Mouse (Mus musculus) lung, embryonic 14.5 days (tissue): ENCODE measurements around the gene Mypn. TPM values are rescaled to one million over a fixed set of nuclear protein-coding genes. Genes with fewer than 3 reads are reported as not detected.
A peak's percentile ranks its signal among the peaks of the same experiment; 100 is the strongest.

ENCODE experiments used
- ATAC-seq: fragments of 200-750 bp; cut with Nextera tagmentation; 2 replicates; pipeline ENCODE4 v1.8.0; 2017; ENCODE audit warnings: mild to moderate bottlenecking, moderate TSS enrichment, moderate library complexity; ENCODE audit not compliant: insufficient read depth
- DNase-seq: peaks from one replicate; pipeline ENCODE4 v3.0.0-alpha.2; 2015
- H3K27ac ChIP-seq: fragments of 300-500 bp; sonication (generic); 2 replicates; pipeline ENCODE4 v1.5.1; 2014; ENCODE audit warnings: low read depth, mild to moderate bottlenecking, moderate library complexity
- H3K27me3 ChIP-seq: fragments of 300-500 bp; sonication (generic); 2 replicates; pipeline ENCODE4 v1.6.1; 2014; ENCODE audit warnings: low read length, control low read depth; ENCODE audit not compliant: insufficient read depth
- H3K36me3 ChIP-seq: fragments of 300-500 bp; sonication (generic); 2 replicates; pipeline ENCODE4 v1.6.1; 2014; ENCODE audit warnings: control low read depth; ENCODE audit not compliant: insufficient read depth
- H3K4me1 ChIP-seq: fragments of 300-500 bp; sonication (generic); 2 replicates; pipeline ENCODE4 v1.6.1; 2014; ENCODE audit warnings: antibody characterized with exemption, control low read depth; ENCODE audit not compliant: insufficient read depth
- H3K4me2 ChIP-seq: fragments of 300-500 bp; sonication (generic); 2 replicates; pipeline ENCODE4 v1.6.1; 2014; ENCODE audit warnings: mild to moderate bottlenecking
- H3K4me3 ChIP-seq: fragments of 300-500 bp; sonication (generic); 2 replicates; pipeline ENCODE4 v1.5.1; 2014; ENCODE audit warnings: low read depth, low read length
- H3K9ac ChIP-seq: fragments of 300-500 bp; sonication (generic); 2 replicates; pipeline ENCODE4 v1.6.1; 2014
- H3K9me3 ChIP-seq: fragments of 300-500 bp; sonication (generic); 2 replicates; pipeline ENCODE4 v1.6.1; 2016; ENCODE audit warnings: low read depth, low read length, control low read depth
- CTCF ChIP-seq: IDR thresholded peaks from 2 replicates; pipeline ENCODE4 v1.5.1; 2016; ENCODE audit warnings: antibody characterized with exemption, low read depth
- WGBS: fragments of 180-500 bp; shearing (Covaris S2); extraction: QIAGEN DNeasy Blood & Tissue Kit; methylation state at CpG from one replicate; pipeline ENCODE4 v1.1.7; 2014; 5-methylcytosine and 5-hydroxymethylcytosine counted together
- polyA plus RNA-seq: library from polyadenylated mRNA; unstranded; fragments of >200 nt; fragmentation: Nextera tagmentation; extraction: Ambion mirVana; gene quantifications from 2 replicates; pipeline ENCODE4 v1.2.1, GENCODE M21; 2014

Mypn gene
- polyA plus RNA-seq, 1 experiment from 2014 or later = 0.09 TPM

DNA sequence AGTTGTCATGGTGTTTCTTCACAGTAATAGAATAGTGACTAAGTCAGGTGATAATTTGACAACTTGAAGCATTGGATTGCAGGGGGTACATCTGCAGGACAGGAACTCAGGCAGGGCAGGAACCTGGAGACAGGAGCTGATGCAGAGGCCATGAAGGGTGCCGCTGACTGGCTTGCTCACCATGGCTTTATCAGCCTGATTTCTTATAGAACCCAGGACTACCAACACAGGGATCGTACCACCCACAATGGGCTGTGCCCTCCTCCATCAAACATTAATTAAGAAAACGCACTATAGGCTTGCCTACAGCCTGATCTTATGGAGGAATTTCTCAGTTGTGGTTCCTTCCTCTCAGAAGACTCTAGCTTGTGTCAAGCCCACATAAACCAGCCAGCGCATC lies 70.4 kb downstream of the Mypn start:
- Histone ChIP-seq H3K27me3 (no peaks in the 10 kb centered on the region), H3K4me3 (no peak overlapping the region), H3K9ac (no peak overlapping the region), H3K27ac (no peak overlapping the region), H3K36me3 (no peaks in the 10 kb centered on the region), H3K4me2 (no peak overlapping the region), H3K4me1 (no peaks in the 10 kb centered on the region), H3K9me3 (no peaks in the 10 kb centered on the region)
- 84% methylated on average over 4 of the region's 4 CpGs for WGBS
- DNase-seq (no peak), ATAC-seq (no peak)
- TF ChIP-seq CTCF = no peak

DNA sequence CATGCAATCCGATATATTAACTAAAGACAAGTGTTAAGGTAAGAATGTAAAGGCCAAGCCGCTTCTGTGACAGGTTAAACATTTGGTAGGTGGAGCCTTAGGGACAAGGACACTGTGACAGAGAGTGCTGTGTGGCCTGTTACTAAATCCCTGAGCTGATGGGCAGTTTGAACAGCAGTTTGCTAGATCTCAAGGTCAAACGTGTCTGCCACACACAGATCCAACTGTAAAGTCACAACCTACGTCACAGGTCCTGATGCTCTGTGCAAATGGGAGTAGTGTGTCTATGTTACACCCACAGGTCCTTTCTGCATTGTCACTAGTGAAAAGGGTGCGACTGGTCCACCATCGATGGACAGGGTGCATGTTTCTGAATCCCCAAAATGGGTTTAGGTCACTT lies 71.4 kb downstream of the Mypn start:
- WGBS = 83% methylated on average over 6 of the region's 6 CpGs
- H3K4me3 ChIP-seq = no peak overlapping the region
- no peak overlapping the region for H3K9ac ChIP-seq
- H3K27ac ChIP-seq = no peak overlapping the region
- H3K36me3 ChIP-seq = no peaks in the 10 kb centered on the region
- no peak for DNase-seq
- H3K9me3 ChIP-seq = no peaks in the 10 kb centered on the region
- no peak overlapping the region for H3K4me2 ChIP-seq
- no peak for ATAC-seq
- no peaks in the 10 kb centered on the region for H3K4me1 ChIP-seq
- no peaks in the 10 kb centered on the region for H3K27me3 ChIP-seq
- TF ChIP-seq CTCF = no peak

DNA sequence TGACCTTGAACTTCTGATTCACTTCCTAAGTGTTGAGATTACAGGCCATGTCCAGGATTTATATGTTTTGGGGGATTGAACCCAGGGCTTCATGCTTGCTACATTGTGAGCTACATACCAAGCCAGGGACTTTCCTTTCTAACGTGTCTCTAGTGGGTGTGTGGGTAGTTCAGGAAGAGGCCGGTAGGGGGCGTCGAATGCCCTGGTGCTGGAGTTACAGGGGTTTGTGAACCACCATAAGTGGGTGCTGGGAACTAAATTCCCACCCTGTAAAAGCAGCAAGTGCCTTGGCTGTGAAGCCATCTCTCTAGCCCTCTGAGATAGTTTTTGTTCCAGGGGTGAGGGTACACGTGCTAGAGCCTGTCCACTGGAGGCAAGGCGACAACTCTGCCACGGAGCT lies 73.3 kb downstream of the Mypn start:
- no peak for TF ChIP-seq CTCF
- Histone ChIP-seq H3K36me3 (no peaks in the 10 kb centered on the region), H3K27ac (no peak overlapping the region), H3K27me3 (no peaks in the 10 kb centered on the region), H3K4me2 (no peak overlapping the region), H3K4me1 (no peaks in the 10 kb centered on the region), H3K4me3 (no peak overlapping the region), H3K9ac (no peak overlapping the region), H3K9me3 (no peaks in the 10 kb centered on the region)
- ATAC-seq = no peak
- WGBS = 66% methylated on average over 7 of the region's 7 CpGs
- DNase-seq = no peak

DNA sequence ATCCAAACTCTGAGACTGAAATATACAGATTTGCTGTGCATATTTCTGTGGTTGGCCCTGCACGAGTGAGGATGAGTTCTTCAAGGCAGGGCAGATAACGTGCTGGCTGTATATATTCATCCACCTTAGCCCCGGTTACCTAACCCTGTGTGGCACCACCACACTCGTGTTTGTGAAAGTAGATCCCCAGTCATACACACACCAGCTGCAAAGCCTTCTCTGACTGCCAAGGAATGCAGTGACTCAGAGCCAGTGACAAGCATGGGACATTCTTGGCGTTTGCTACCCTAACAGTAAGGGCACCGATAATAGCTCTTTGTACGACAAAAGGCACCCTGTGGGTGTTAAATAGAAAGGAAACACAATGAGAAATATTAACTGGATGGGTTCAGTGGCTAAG lies 75.5 kb downstream of the Mypn start:
- no peak overlapping the region for H3K27ac ChIP-seq
- DNase-seq (peak; percentile 22), ATAC-seq (no peak)
- no peaks in the 10 kb centered on the region for H3K27me3 ChIP-seq
- no peak for TF ChIP-seq CTCF
- no peaks in the 10 kb centered on the region for H3K36me3 ChIP-seq
- no peaks in the 10 kb centered on the region for H3K4me1 ChIP-seq
- H3K9me3 ChIP-seq = no peaks in the 10 kb centered on the region
- H3K4me2 ChIP-seq = no peak overlapping the region
- 49% methylated on average over 7 of the region's 7 CpGs for whole genome bisulfite sequencing
- no peak overlapping the region for H3K4me3 ChIP-seq
- H3K9ac ChIP-seq = no peak overlapping the region

DNA sequence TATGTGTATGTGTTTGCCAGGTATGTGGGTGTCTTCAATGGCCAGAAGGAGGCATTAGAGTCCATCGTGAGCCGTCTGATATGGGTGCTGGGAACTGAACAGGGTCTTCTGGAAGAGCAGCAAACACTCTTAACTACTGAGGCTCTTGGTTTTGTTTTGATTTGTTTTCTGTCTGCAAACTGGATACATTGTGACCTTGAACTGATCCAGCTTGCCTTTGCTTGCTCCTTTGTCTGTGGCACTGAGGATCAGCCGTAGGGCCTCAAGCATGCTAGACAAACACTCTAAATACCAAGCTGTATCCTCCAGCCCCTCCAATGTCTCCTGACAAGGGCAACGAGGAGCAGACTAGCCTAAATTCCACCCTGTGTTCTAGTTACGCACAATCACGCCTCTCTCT lies 76.6 kb downstream of the Mypn start:
- no peak for TF ChIP-seq CTCF
- no peak overlapping the region for H3K4me2 ChIP-seq
- H3K9me3 ChIP-seq = no peaks in the 10 kb centered on the region
- 80% methylated on average over 6 of the region's 6 CpGs for WGBS
- H3K27me3 ChIP-seq = no peaks in the 10 kb centered on the region
- H3K9ac ChIP-seq = no peak overlapping the region
- H3K4me3 ChIP-seq = no peak overlapping the region
- DNase-seq (no peak), ATAC-seq (no peak)
- H3K27ac ChIP-seq = no peak overlapping the region
- no peaks in the 10 kb centered on the region for H3K36me3 ChIP-seq
- H3K4me1 ChIP-seq = no peaks in the 10 kb centered on the region

DNA sequence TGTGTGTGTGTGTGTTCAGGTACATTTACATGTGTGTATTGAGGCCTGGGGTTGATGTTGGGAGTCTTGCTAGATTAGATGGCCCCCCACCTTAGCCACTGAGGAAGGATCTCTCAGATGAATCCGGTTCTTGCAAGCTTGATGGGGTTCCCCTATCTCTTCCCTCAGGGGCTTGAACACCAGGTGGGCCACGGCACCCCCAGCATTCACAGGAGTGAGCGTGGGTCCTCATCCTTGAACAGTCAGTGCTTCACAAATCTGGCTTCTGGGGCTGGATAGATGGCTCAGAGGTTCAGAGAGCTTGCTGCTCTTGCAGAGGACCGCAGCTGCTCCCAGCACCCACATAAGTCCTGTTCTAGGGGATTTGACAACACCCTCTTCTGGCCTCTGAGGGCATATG lies 77.6 kb downstream of the Mypn start:
- H3K27me3 ChIP-seq = no peaks in the 10 kb centered on the region
- H3K4me3 ChIP-seq = no peak overlapping the region
- H3K9me3 ChIP-seq = no peaks in the 10 kb centered on the region
- H3K27ac ChIP-seq = no peak overlapping the region
- no peaks in the 10 kb centered on the region for H3K4me1 ChIP-seq
- H3K9ac ChIP-seq = no peak overlapping the region
- no peak for TF ChIP-seq CTCF
- no peaks in the 10 kb centered on the region for H3K36me3 ChIP-seq
- no peak overlapping the region for H3K4me2 ChIP-seq
- DNase-seq (no peak), ATAC-seq (no peak)
- WGBS = 80% methylated on average over 4 of the region's 4 CpGs

DNA sequence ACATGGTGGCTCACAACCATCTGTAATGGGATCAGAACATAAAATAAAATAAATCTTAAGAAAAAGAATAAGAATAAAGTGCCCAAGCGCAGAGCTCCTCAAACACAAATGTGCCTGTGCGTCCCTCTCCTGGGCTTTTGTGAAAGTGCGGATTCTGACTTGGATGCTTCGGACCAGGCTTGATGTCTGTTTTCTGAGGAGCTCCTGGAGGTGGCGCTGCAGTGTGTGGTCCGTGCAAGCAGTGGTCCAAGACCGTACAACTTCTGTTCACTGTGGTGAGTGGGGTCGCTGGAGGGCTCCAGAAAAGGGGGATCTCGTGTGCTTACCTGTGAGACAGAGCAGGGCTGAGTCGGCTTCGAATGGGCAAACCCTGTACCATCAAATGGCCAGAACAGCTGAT lies 78.4 kb downstream of the Mypn start:
- Histone ChIP-seq H3K9ac (no peak overlapping the region), H3K4me2 (no peak overlapping the region), H3K9me3 (no peaks in the 10 kb centered on the region), H3K27ac (no peak overlapping the region), H3K4me1 (no peaks in the 10 kb centered on the region), H3K36me3 (no peaks in the 10 kb centered on the region), H3K4me3 (no peak overlapping the region), H3K27me3 (no peaks in the 10 kb centered on the region)
- TF ChIP-seq CTCF = peak; percentile 31; the same call in 1 of the 2 replicates
- ATAC-seq (no peak), DNase-seq (peak; percentile 27)
- WGBS = 40% methylated on average over 11 of the region's 11 CpGs

DNA sequence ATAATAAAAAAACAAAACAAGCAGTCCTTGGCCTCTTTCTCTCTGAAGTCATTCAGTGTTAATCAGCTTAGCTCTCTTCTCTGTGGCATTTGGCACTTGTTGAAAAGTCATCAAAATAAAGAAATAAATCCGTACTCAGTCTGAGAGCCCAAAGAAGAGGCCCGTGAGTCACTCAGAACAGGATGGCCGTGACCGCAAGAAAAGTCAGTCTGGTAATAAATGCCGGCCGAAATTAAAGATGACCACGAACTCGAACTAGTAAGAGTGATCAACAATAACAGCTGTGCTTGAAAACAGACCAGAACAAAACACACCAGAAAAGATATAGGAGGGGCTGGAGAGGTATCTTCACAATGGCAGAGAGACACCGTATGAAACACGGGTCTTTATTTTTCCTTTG lies 79.7 kb downstream of the Mypn start:
- TF ChIP-seq CTCF = no peak
- Histone ChIP-seq H3K27ac (no peak overlapping the region), H3K9me3 (no peaks in the 10 kb centered on the region), H3K4me1 (no peaks in the 10 kb centered on the region), H3K4me2 (no peak overlapping the region), H3K36me3 (no peaks in the 10 kb centered on the region), H3K4me3 (no peak overlapping the region), H3K27me3 (no peaks in the 10 kb centered on the region), H3K9ac (no peak overlapping the region)
- no peak for ATAC-seq
- WGBS = 90% methylated on average over 10 of the region's 10 CpGs
- DNase-seq = no peak
